Mouse (Mus musculus): ENCODE data around the gene Btbd6.

Gene Btbd6

GRCm38 (mm10) chr12:112952926-112953565, 23.2 kb upstream of the Btbd6 start:
- no peak for DNase-seq (ENCODE audit: low read depth in 2 of 2, low spot score in 2 of 2)

GRCm38 (mm10) chr12:112955800-112956199, 20.5 kb upstream of the Btbd6 start:
- DNase-seq (ENCODE audit: low read depth in 2 of 2, low spot score in 2 of 2), result peak; percentile 68 to 79

- DNase-seq (ENCODE audit: low read depth in 2 of 2, low spot score in 2 of 2), result peak in 1 of 2 experiments; percentile 52
These were observed 18.0 kb upstream of the Btbd6 start for GRCm38 (mm10) chr12:112958303-112958702.

GRCm38 (mm10) chr12:112959421-112959820, 16.9 kb upstream of the Btbd6 start:
- DNase-seq (ENCODE audit: low read depth in 2 of 2, low spot score in 2 of 2), result peak; percentile 28 to 30

GRCm38 (mm10) chr12:112961428-112961827, 14.9 kb upstream of the Btbd6 start:
- no peak for DNase-seq (ENCODE audit: low read depth in 2 of 2, low spot score in 2 of 2)

GRCm38 (mm10) chr12:112961872-112962271, 14.4 kb upstream of the Btbd6 start:
- no peak for DNase-seq (ENCODE audit: low read depth in 2 of 2, low spot score in 2 of 2)

- DNase-seq (ENCODE audit: low read depth in 2 of 2, low spot score in 2 of 2), result no peak
These were observed 10.5 kb upstream of the Btbd6 start for GRCm38 (mm10) chr12:112965783-112966182.

GRCm38 (mm10) chr12:112968943-112969342, 7.3 kb upstream of the Btbd6 start:
- DNase-seq (ENCODE audit: low read depth in 2 of 2, low spot score in 2 of 2), result no peak

GRCm38 (mm10) chr12:112969616-112970015, 6.7 kb upstream of the Btbd6 start:
- no peak for DNase-seq (ENCODE audit: low read depth in 2 of 2, low spot score in 2 of 2)

GRCm38 (mm10) chr12:112974736-112975135, 1.5 kb upstream of the Btbd6 start:
- DNase-seq (ENCODE audit: low read depth in 2 of 2, low spot score in 2 of 2), result no peak

- DNase-seq (ENCODE audit: low read depth in 2 of 2, low spot score in 2 of 2), result no peak
These were observed 874 bp downstream of the Btbd6 start for GRCm38 (mm10) chr12:112977156-112977555.

- no peak for DNase-seq (ENCODE audit: low read depth in 2 of 2, low spot score in 2 of 2)
These were observed 5.7 kb downstream of the Btbd6 start for GRCm38 (mm10) chr12:112982031-112982430.

- peak; percentile 14 to 37 for DNase-seq (ENCODE audit: low read depth in 2 of 2, low spot score in 2 of 2)
These were observed 9.1 kb downstream of the Btbd6 start for GRCm38 (mm10) chr12:112985346-112985745.

GRCm38 (mm10) chr12:112987877-112988276, 11.6 kb downstream of the Btbd6 start:
- DNase-seq (ENCODE audit: low read depth in 2 of 2, low spot score in 2 of 2), result peak; percentile 43 to 66

GRCm38 (mm10) chr12:112990706-112991405, 14.6 kb downstream of the Btbd6 start:
- no peak for DNase-seq (ENCODE audit: low read depth in 2 of 2, low spot score in 2 of 2)

GRCm38 (mm10) chr12:112991444-112991843, 15.2 kb downstream of the Btbd6 start:
- no peak for DNase-seq (ENCODE audit: low read depth in 2 of 2, low spot score in 2 of 2)

GRCm38 (mm10) chr12:112994153-112994552, 17.9 kb downstream of the Btbd6 start:
- DNase-seq (ENCODE audit: low read depth in 2 of 2, low spot score in 2 of 2), result peak in 1 of 2 experiments; percentile 32

GRCm38 (mm10) chr12:112999569-113000293, 23.4 kb downstream of the Btbd6 start:
- DNase-seq (ENCODE audit: low read depth in 2 of 2, low spot score in 2 of 2), result no peak

- DNase-seq (ENCODE audit: low read depth in 2 of 2, low spot score in 2 of 2), result peak; percentile 95 to 96
These were observed 24.2 kb downstream of the Btbd6 start, which contains the start of gene Brf1 for GRCm38 (mm10) chr12:113000294-113001132. Brf1 (minus strand) TSS chr12:113000704.

GRCm38 (mm10) chr12:113001133-113001474, 24.8 kb downstream of the Btbd6 start:
- DNase-seq (ENCODE audit: low read depth in 2 of 2, low spot score in 2 of 2), result no peak

- peak in 1 of 2 experiments; percentile 38 for DNase-seq (ENCODE audit: low read depth in 2 of 2, low spot score in 2 of 2)
These were observed 26.4 kb downstream of the Btbd6 start for GRCm38 (mm10) chr12:113002667-113003066.

All from CD8-positive naive resting alpha-beta T cell, adult 2 months (primary cell).